Comparison of ENCODE assay signal across 16 mouse cellular contexts in the genomic region with DNA sequence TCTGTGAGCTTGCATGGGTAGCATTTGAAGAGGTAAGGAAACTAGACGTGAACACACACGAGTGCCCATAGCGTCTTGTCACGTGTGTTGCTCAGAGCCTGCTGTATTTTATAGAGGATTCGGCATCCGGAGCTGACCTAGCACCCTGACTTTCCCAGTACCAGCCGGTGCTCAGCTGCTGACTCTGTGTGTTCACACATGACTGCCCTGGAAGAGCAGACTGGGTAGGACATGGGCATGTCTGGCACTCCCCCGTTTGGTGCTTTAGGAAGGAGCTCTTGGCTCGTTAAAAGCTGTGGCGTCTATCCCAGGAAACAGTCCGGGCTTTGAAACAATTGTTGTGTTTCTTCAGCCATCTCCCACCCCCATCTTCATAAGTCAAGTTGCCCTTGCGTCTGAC. TPM values are rescaled to one million over a fixed set of nuclear protein-coding genes. Genes with fewer than 3 reads are reported as not detected.
DNase-seq lines count a peak whose midpoint lies in the region; ATAC-seq and TF ChIP-seq lines count a peak whose summit lies in the region.
"Had no signal": no experiment of that assay in that cellular context is flagged by ENCODE, and none has a peak within 500 bp of the region (broad histone marks: within the 10 kb centered on the region; RNA-seq: fewer than 3 reads in every experiment).

No protein-coding gene starts in this region.

- peaks cover 33% of the 10 kb centered on the region for H3K4me1 ChIP-seq in hindbrain, embryonic 14.5 days (replicated peaks; ENCODE audit: control insufficient read depth, insufficient read depth, low read length)
- H3K4me1 ChIP-seq in hindbrain, embryonic 13.5 days (replicated peaks) = peaks cover 60% of the 10 kb centered on the region
- H3K4me1 ChIP-seq in hindbrain, postnatal 0 days (ENCODE audit: insufficient read depth, low read length) = peaks cover 36% of the 10 kb centered on the region

- H3K4me2 ChIP-seq in hindbrain, embryonic 14.5 days (replicated peaks) = no peak overlapping the region
- H3K4me2 ChIP-seq in hindbrain, embryonic 13.5 days = no peak overlapping the region
- no peak overlapping the region for H3K4me2 ChIP-seq in hindbrain, postnatal 0 days (ENCODE audit: low read depth, low read length)
- H3K4me2 ChIP-seq: liver, embryonic 11.5 days had no signal

- whole genome bisulfite sequencing in hindbrain, embryonic 14.5 days = 69% methylated on average over 12 of the region's 12 CpGs
- WGBS in hindbrain, embryonic 13.5 days = 82% methylated on average over 12 of the region's 12 CpGs
- WGBS in hindbrain, postnatal 0 days = 54% methylated on average over 12 of the region's 12 CpGs

- DNase-seq in cerebellum, postnatal 10 days = peak; percentile 63 to 72
- DNase-seq in cerebellum, adult 11 months = no peak
- DNase-seq in hindbrain, embryonic 14.5 days (ENCODE audit: low spot score) = no peak
- DNase-seq in hindbrain, postnatal 0 days (ENCODE audit: low spot score) = peak; percentile 64
- DNase-seq in kidney, postnatal 14 days = peak; percentile 78
- DNase-seq in embryo, embryonic 10 days (ENCODE audit: low spot score) = no peak
- no peak for DNase-seq in layer of hippocampus, adult 11-12 months (ENCODE audit: low spot score)
- DNase-seq: adrenal gland, postnatal 10 days; embryo, embryonic 11 days; gastrocnemius, postnatal 10 days; lung, postnatal 36 days; midbrain, embryonic 14.5 days; right cerebral cortex, postnatal 25 days had no signal

- no peak overlapping the region for H3K4me3 ChIP-seq in hindbrain, embryonic 14.5 days (replicated peaks; ENCODE audit: low read length)
- no peak overlapping the region for H3K4me3 ChIP-seq in hindbrain, embryonic 13.5 days
- H3K4me3 ChIP-seq in hindbrain, postnatal 0 days (ENCODE audit: low read length) = no peak overlapping the region
- H3K4me3 ChIP-seq: erythroblast, embryonic 14.5 days had no signal

- no peaks in the 10 kb centered on the region for H3K9me3 ChIP-seq in hindbrain, embryonic 14.5 days (ENCODE audit: control insufficient read depth, low read length)
- no peaks in the 10 kb centered on the region for H3K9me3 ChIP-seq in hindbrain, embryonic 13.5 days
- no peaks in the 10 kb centered on the region for H3K9me3 ChIP-seq in hindbrain, postnatal 0 days (ENCODE audit: low read length)

- ATAC-seq in hindbrain, embryonic 14.5 days (ENCODE audit: low FRiP score) = peak; percentile 53; the same call in 1 of the 2 replicates
- no peak for ATAC-seq in hindbrain, embryonic 13.5 days (ENCODE audit: low FRiP score)
- ATAC-seq in hindbrain, postnatal 0 days = peak; percentile 73

- TF ChIP-seq CTCF in hindbrain, postnatal 0 days (IDR thresholded peaks at IDR 0.05; ENCODE audit: low read depth) = no peak

- no peak overlapping the region for H3K27ac ChIP-seq in hindbrain, embryonic 14.5 days
- no peak overlapping the region for H3K27ac ChIP-seq in hindbrain, embryonic 13.5 days
- no peak overlapping the region for H3K27ac ChIP-seq in hindbrain, postnatal 0 days

- no peaks in the 10 kb centered on the region for H3K27me3 ChIP-seq in hindbrain, embryonic 14.5 days (ENCODE audit: control insufficient read depth, insufficient read depth, low read length)
- H3K27me3 ChIP-seq in hindbrain, embryonic 13.5 days = no peaks in the 10 kb centered on the region
- H3K27me3 ChIP-seq in hindbrain, postnatal 0 days (ENCODE audit: insufficient read depth, low read length) = no peaks in the 10 kb centered on the region

- no peak overlapping the region for H3K9ac ChIP-seq in hindbrain, embryonic 14.5 days
- H3K9ac ChIP-seq in hindbrain, embryonic 13.5 days = no peak overlapping the region
- no peak overlapping the region for H3K9ac ChIP-seq in hindbrain, postnatal 0 days (replicated peaks; ENCODE audit: low read length)

- no peaks in the 10 kb centered on the region for H3K36me3 ChIP-seq in hindbrain, embryonic 14.5 days (replicated peaks; ENCODE audit: control insufficient read depth, insufficient read depth)
- no peaks in the 10 kb centered on the region for H3K36me3 ChIP-seq in hindbrain, embryonic 13.5 days
- no peaks in the 10 kb centered on the region for H3K36me3 ChIP-seq in hindbrain, postnatal 0 days (ENCODE audit: insufficient read depth, low read length)

RNA-seq across cellular contexts. Expression of gene Pxdn, which starts 19.6 kb away (rescaled TPM):
- polyA plus RNA-seq in hindbrain, embryonic 14.5 days (2014; fragmentation: Nextera tagmentation; extraction: Ambion mirVana) = 60.0 and 65.3 TPM in 2 replicates
- polyA plus RNA-seq in hindbrain, embryonic 13.5 days (2015; fragmentation: Nextera tagmentation; extraction: Ambion mirVana) = 43.1 and 46.9 TPM in 2 replicates
- 68.8 and 72.1 TPM in 2 replicates for total RNA-seq in hindbrain, postnatal 0 days (2014; rRNA removed)
- polyA plus RNA-seq in hindbrain, postnatal 0 days (2015; fragmentation: Nextera tagmentation; extraction: Ambion mirVana) = 15.4 and 15.7 TPM in 2 replicates
- polyA plus RNA-seq: erythroblast, embryonic 14.5 days had no signal

Comparison
In these comparisons a context has a peak if more than half of its experiments do, and no peak if none do; other contexts are left out.
1. DNase-seq: peak in cerebellum, postnatal 10 days (2 of 2), hindbrain, postnatal 0 days (single experiment) and kidney, postnatal 14 days (single experiment); none in cerebellum, adult 11 months (single experiment), hindbrain, embryonic 14.5 days (single experiment), embryo, embryonic 10 days (single experiment) and layer of hippocampus, adult 11-12 months (single experiment).